Mouse (Mus musculus): ENCODE results near the gene Peak1.

DNA sequence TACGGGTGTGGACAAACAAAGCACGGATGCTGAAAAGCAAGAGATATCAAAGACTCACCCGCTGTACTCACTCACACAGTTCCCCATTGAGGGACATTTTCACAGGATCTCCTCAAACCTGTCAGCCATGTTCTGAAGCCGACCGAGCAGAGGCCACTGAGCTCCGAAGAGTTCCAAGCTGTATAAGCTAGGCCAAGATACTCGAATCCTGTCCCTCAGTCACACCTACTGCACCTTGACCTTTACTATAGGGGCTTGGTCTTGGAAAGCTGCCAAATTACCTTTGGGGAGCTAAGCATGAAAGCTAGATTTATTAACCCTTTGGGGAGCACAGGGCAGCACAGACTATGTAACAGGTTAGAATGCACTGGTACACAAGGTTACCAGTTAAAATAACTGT lies 174.0 kb downstream of the Peak1 start:
- TF ChIP-seq POLR2A (IDR thresholded peaks at IDR 0.05; ENCODE audit: insufficient read depth, low read depth, low read length) (no peak), CTCF (IDR thresholded peaks at IDR 0.05) (no peak), EP300 (IDR thresholded peaks at IDR 0.05; ENCODE audit: insufficient read depth, low read depth, low read length) (no peak)
